Mouse (Mus musculus): ENCODE results near the gene Gdi2.
"Not testable (repeated sequence)": the region's sequence is repeated elsewhere in the genome, so short reads cannot be mapped to it uniquely, and the experiment has no call there.

Gdi2 gene

DNA sequence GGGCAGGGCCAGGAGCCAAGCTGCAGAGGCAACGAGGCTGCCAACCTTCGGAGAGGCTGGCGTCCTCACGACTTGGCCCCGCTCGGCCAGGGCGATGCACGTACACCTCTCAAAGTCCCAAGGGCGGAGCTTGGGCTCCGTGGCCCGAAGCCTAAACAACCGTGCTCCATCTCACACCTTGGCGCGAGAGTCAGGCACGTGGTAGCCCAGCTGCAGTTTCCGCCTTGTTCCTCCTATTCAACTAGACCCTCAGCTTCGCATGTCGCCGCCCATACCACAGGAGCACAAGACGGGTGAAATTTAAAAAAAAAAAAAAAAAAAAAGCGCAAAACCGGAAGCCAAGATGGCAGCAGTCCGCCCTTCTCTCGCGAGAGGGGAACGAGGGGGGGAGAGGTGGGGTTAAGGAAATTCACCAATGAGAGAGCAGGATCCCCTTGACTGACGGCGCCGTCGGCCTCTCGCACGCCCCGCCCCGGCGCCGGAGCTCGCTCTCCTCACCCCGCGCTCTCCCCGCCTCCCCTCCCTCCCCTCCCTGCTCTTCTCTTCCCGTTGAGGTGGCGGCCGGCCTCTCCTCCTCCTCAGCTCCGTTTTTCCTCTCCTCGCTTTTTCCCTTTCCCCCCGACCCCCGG, at the start of gene Gdi2:
Gene Gdi2, plus strand, starts transcription at position 470 of the 629 bp plus-strand sequence.
- peak; percentile 95 for DNase-seq

DNA sequence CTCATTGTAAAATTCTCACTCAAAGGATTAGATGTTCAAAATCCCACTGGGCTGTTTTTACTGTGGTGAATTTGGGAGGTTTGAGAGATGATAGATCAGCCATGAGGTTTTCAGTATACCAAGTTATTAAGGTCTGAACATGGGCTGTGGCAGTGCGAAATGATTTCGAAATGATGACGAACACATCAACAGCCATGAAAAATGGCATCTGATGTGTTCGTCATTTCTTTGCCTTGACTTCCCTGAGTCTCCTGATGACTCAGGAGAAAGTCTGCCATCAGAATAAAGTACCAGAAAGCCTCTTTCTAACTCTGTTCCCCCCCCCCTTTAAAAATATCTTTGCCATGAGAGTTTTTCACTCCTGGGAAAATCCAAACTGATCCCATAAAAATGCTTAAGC, 42.3 kb upstream of the Gdi2 start:
- no peak for DNase-seq

DNA sequence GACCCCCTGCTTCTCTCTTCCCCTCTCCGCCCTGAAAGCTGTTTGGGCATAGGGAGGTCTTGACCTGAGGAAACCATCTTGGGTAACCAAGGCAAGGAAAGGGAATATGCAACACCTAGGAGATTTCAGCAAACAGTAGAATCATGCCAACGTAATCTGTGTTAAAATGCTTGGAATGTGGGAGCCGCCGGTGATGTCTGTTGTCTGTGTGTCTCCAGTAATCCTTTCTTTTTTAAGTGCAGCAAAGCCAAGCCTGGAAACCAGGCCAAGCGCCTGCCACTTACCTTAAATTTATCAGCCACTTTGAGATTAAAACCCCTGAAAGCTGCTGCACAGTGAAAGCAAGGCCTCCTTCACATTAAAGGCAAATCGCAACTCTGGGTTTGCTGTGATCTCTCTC, 36.8 kb upstream of the Gdi2 start:
- not testable (repeated sequence) for DNase-seq

DNA sequence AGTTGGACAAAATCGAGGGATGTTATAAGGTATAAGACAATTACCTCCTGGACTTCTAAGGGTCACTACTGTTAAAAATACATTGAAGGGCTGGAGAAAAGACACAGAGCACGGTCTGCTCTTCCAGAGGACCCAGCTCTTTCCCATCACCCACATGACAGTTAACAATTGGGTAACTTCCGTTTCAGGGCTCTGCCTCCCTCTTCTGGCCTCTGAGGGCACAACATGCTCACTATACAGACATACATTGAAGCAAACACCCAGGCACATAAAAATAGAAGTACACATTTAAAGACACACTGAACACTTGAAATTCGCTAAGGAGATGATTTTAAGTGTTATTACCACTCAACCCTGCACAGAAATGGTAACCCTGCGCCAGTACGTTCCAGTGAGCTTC, 22.5 kb upstream of the Gdi2 start:
- DNase-seq: not testable (repeated sequence)

DNA sequence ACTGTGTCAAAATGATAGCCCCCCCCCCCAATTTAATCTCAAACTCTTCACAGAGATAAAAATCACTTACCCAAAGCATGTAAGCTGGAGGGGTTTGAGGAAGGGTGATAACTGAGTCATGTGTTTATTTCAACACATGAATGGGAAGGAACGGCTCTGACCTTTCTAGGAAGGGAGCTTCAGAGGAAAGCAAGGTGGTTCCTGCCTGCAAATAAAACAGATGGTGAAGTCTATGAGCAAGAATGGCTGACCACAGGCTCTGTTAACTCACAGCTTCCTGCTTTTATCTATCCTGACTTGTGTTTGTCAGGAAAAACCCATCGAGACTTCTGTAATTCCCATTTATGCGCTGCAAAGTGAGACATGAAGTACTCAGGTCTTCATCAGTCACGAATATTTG, 18.5 kb upstream of the Gdi2 start:
- not testable (repeated sequence) for DNase-seq

DNA sequence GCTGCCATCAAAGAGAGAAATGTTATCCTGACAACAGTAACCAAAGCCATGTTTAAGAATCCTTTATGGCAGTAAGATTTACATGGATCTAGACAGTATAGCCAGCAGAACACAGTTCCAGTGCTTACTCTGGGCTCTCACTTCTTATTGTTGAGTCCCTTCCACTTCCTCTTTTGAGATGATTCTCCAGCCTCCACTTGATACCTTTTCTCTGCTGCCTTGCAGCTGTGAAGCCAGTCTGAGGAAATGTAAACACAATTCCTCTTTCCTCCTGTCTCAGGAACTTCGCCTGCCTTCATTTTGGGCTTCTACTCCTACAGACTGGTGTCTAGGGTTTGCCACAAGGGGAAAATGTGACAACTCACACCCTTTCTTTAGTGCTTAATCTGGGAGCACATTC, 17.9 kb upstream of the Gdi2 start:
- DNase-seq: not testable (repeated sequence)

DNA sequence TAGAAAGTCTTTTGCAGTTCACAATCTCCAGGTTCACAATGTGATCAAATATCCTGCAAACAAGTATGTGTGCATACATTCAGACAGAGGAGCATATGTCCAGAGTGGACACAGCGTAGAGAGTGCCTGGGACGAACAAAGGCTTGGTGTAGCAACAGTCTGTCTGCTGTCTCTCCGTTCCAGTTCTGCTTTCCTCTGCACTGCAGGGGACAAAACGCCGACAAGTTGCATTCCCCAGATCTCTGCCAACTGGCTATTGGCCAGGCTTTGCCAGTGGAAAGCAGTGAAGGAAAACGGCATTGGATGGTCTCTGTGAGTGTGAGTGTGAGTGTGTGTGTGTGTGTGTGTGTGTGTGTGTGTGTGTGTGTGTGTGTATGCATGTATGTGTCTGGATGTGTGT, 14.4 kb upstream of the Gdi2 start:
- peak; percentile 72 for DNase-seq

DNA sequence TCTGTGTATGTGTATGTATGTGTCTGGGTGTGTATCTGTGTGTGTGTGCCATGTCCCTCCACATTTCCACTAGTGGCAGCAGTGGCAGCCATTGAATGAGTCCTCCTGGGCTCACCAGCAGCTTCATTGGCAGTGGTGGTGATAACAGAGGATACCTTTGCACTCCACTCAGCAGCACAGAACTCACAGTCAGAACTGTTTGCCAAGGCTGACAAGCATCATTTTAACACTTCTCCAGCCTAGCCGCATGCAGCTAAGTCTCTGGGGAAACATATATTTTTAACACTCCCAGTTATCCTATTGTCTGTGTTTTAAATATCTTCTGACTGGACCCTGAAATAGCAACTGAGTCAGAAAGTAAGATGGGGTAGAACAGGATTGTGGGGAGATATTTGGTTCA, 13.9 kb upstream of the Gdi2 start:
- DNase-seq: no peak

DNA sequence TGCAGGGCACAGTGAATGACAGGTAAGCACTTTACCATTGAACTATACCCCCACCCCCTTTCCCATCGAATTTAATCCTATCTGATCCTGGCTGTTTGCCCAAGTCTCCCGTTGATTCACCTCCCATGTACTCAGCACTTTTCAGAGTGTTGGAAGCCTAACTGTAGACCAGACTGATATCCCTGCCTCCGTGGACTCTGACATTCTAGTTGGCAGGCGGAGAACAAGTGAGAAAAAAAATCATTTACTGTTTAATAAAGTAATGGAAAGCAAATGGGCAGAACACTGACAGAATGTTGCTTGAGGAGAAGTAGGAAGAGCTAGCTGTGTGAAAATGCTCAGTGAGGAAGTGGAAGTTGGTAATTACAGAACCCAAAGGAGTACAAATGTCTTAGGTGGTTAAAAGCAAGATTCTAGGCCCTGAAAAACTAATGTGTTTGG, 12.2 kb upstream of the Gdi2 start:
- peak; percentile 85 for DNase-seq

DNA sequence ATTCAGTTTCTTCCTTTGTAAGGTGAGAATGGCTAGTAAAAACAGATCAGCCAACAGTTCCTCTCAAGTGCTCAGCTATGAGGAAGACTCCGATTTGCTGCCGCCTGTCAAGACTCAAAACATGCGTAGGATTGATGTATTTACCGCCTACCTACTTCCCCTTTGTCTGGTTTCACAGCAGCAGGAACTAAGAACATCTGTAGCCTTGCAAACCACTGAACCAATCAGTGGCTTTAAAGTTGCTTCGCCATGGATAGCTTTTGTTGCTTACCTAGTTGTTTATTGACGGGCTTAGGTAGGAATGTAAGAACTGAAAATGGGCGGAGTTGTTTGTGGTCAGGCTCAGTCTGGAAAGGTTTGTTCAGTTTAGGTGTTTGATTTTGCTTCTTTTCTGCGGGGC, 11.5 kb upstream of the Gdi2 start:
- DNase-seq: peak; percentile 49

DNA sequence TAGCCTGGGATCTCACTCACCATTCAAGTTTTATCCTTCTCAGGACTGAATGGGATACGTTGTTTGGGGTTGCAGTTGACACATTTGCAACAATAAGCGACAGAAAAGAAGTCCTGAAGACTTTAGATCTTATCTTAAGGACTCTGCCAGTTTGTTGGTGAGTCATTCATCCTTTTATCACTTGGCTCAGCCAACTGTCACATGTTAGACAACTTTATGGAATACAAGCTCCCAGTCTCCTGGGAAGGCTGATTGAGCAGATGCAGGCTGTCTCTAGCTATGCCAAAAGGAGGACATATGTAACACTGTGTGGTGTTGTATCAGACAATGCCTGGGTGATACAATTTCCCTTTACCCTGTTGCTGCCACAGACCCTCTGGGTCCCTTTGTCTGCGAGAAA, 7.4 kb upstream of the Gdi2 start:
- no peak for DNase-seq

DNA sequence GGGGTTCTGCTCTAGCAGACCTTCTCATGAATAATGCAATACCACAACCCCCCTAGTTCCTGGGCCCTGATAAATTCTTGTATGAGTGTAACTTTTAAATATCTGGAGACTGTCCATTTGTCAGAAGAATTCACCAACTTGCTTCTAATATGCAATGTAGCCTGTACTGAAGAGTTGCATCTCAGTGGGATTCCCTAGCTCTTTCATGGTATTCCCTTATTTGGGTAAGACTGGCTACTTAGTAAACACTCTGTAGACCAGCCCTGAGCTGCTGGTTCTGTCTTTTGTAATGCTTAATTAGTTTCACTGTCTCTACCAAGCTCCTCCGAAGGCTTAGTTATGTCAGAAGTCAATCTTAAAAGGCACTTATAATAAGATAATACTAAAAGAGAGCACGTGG, 6.7 kb upstream of the Gdi2 start:
- not testable (repeated sequence) for DNase-seq

DNA sequence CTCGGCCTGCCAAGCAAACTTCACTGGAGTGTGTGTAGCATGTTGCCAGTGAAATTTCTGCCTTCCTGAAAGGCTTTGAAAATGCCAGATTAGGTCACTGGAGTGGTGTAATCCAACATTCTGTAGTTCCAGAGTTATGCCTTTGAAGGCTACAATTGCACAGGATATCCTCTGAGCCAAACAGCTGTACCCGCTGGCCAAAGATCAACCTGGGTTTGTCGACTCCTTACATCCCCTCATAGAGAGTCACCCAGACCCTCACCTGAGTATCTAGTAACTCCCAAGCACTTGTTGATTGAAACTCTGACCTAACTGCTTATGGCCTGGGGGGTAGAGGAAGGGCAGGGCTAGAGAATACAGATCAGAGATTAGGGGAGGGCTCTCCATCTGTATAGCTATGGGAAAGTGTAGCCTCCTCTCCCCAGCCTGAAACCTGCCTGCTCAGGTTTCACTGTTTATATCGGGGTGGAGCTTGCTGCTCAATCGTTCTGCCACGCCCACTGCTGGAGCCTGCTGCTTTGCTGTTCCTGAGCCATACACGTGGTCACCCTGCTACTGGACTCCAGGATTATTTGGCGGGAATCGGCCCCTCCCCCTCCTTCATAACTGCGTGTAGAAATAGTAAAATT, 6.1 kb upstream of the Gdi2 start:
- no peak for DNase-seq

DNA sequence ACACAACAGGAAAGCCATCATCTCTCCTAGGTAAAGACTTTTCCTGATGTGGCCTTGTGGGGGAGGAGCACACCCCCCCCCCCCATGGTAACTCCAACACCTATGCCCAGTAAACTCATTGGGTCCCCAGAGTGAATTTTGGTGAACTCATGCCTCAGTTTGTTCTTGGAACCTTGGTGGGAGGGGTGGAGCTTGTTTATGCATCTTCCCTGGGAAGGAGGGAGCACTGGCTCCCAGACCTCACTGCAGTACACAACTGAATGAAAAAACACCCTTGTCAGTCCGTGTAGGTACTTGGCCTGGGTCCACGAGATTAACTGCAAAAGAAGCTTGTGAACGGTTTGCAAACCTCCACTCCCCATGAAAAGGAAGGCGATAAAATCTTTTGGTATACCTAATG, 5.4 kb upstream of the Gdi2 start:
- no peak for DNase-seq

DNA sequence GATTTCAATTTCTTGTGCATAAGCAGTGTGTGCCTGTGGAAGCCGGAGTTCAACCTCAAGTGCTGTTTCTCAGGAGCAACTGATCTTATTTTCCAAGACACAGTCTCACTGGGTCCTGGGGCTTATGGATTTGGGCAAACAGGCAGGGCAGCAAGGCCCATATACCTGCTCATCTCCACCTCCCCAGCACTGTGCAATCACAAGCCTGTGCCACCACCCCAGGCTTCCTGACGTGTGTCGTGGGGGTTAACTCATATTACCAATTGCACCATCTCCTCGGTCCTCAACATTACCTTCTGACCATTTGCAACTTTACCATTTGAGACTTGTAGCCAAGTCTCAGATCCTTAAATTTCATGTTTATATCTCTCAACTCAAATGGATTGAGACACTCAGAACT, 3.7 kb upstream of the Gdi2 start:
- DNase-seq: no peak

DNA sequence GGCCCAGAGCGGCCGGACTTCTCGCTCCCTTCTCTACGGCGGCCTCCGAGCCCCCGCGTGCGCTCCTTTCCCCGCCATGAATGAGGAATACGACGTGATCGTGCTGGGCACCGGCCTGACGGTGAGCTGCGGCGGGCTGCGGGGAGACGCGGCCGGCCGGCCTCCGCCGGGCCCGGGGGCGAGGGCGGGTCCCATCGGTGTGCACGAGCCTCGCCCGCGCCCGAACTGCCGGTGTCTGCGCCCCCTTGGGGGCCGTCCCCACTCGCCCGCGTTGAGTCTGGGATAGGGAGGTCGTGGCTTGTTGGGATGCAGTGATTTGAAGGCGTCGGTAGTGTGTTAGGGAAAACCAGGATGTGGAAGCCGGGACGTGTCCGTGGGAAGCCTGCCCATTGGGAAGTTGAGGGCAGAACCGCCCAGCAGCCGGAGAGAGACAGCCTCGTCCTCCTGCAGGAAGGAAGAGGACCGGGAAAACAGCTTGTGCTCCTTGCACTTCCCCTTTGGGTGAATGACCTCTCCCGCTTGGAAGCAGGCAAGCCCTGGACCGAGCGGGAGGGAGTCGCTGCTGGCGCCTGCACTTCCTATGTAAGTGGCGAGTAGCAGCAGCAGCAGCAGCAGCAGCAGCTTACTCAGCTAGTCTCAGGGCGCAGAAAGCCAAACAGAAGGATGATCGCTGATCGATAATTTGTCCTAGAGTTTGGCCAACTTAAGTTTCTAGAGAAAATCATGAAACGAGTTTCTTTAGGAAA, 533 bp downstream of the Gdi2 start:
- peak; percentile 91 for DNase-seq

DNA sequence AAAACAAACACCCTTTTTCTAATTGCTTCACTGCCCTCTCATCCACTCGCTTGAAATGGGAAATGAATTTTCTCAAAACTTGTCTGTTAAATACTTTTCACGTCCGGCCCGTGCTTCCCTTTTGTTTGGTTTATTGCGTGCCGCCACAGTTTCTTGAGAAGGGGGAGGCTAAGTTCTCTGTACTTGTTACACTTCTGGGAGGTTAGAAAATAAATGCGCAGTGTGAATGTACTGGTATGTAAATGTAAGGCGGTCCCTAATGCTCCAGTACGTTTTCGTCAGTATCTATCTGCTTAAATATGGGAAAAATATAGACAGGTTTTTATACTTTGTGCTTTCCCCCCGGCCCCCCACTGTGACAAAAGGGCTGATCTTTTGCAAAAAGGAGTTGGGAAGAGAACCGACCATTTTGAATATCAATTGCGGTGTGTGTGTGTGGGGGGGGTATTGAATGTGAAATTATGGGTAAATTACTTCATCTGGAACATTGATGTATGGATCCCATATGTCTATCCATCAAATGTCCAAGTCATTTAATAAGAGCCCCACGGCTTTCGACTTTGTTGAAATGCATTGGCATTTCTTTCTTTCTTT, 1.2 kb downstream of the Gdi2 start:
- DNase-seq: peak; percentile 22

DNA sequence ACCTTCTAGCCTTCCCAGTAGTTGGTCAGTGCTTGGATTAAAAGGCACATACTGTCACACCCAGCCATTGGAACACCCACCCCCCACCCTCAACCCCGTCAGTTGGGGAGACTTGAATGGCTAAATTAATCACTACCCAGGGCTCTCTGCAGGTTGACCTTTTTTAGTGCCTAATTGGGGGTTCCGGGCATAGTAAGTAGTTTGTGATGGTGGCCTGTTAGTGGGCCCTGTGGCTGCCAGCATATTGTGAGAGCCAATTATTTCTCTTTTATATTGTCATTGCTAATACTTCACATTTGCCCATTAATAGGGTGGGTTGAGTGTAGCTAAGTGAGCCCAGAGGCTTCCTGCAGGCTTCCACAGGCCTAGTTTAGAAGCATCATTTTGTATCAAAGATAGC, 2.3 kb downstream of the Gdi2 start:
- no peak for DNase-seq

DNA sequence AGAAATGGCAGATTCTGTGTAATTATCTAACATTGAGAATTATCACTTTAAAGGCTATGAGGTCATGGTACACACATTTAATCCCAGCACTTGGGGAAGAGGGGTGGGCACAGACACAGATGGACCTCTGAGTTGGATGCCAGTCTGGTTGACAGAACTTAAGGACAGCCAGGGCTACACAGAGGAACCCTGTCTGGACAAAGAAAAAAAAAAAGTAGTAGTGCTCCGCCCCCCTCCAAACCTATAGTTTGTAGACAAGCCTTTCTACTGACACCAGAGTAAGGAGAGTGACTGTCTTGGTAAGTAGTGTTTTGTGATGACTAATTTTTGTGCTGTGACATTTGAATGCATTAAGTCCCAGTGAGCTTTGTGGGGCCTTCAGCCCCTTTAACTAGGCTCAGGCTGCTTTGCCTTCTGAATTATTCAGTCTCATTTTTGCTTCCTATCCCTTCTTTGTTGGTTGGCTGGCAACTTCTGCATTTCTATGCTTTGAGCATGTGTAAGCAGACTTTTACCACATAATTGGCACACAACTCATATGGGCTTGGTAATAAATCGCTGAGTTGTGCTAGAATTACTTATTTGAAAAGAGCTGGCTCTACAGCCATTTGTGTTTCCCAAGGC, 3.4 kb downstream of the Gdi2 start:
- no peak for DNase-seq

DNA sequence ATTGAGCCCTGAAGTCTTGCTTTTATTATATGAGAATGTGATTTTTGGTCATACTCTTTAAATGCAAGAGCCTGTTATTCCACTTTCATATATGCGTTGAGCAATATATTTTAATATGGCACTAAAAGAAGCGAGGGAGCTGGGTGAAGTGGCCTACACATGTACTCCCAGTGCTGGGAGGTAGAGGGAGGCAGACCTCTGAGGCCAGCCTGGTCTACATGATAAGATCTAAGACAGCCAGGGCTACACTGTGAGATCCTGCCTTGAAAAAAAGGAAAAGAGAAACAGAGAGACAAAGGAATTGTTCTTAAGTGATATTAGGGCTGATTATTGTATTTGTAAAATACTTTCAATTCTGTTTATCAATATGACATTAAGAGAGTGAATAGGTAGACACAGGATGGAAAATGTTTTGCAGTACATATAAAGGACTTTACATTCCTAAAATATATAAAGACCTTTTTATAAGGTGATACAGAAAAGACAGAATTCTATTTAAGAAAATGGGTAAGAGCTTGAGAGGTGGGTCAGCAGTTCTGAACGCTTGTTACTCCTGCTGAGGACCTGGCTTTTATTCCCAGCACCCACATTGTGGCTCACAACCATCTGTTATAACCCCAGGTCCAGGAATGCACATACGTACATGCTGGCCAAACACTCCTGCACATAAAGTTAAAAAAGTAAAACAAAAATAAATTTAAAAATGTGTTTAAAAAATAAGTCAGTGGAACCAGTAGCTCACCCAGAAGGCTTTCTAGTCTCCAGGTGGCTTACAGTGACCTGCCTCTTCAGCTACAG, 6.4 kb downstream of the Gdi2 start:
- no peak for DNase-seq

DNA sequence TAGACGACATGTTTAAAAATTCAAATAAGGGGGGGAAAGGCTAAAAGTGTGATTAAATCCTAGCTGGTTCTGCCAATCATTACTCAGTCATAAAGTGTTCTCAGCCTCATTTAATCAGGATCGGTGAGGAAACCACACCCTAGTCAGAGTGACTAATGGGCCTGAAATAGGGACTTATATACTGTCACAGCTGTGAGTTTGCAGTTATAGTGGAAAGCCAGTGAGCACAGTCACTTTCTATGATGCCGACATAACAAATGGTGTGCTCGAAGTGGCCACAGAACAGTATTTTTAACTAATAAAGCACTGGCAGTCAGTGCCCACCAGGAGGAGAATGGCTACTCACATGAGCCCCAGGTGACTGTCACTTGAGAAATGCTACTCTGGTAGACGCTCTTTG, 7.1 kb downstream of the Gdi2 start:
- no peak for DNase-seq

DNA sequence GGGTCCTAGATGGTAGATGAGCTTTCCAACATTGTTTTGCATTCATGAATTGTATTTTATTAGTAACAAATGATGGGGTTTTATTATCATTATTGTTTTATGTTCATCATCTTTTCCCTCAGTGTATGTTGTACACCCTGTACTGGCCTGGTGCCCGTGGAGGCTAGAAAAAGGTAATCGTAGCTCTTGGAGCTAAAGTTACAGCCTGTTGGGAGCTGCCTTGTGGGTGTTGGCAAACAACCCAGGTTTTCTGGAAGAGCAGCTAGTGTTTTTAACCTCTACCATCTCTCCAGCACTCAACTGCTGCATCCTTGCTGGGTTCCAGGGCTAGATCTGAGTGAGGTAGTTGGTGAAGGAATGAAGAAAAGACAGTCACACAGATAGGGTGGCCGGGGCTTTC, 9.5 kb downstream of the Gdi2 start:
- DNase-seq: no peak

DNA sequence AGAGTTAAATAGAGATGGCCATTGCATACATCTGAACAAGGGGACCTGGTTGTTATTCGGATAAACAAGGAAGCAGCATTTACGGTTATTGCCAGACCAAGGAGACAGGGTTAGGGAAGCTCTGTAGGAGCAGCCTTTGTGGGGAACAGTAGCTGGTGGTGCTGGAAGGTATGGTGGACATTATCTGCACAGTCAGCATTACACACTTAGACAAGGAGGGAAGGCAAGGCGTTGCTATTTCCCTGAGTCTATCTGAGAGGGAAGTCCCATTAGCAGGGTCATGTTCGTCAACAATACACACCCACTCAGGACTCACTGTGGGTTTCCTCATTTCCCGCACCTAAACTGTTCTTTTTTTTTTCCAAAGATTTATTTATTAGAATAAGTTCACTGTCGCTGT, 10.0 kb downstream of the Gdi2 start:
- DNase-seq: no peak
